Mouse (Mus musculus): ENCODE measurements at regions not wholly inside any gene's neighbourhood (a gene's known extent, or its start where the extent isn't known, plus 50 kb on each side); places are given as distances from the start of the nearest gene placed in this dataset.

- no peak for DNase-seq
These were observed 544.3 kb downstream of the Nfib start for GRCm38 (mm10) chr4:82161232-82161631.

DNA sequence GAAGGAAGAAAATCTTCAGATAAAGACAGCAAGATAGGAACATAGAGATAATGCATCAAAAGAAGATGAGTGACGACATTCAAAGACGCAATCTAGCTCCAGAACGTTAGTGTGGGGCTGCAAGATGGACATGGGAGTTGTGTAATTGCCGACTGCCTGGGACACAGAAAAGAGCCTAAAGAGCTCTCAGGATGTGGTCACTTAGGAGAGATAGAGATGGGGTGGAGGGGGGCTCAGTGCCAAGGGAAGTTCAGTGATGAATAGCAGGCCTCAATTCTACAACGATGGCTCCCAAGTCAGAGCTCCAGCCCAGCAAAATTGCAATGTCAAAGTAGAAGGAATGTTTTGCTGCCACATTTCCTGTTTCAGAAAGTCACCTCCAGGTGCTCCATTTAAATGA, 545.3 kb downstream of the Nfib start:
- DNase-seq: no peak

- no peak for DNase-seq
These were observed 549.8 kb downstream of the Nfib start for GRCm38 (mm10) chr4:82155642-82156320.

DNA sequence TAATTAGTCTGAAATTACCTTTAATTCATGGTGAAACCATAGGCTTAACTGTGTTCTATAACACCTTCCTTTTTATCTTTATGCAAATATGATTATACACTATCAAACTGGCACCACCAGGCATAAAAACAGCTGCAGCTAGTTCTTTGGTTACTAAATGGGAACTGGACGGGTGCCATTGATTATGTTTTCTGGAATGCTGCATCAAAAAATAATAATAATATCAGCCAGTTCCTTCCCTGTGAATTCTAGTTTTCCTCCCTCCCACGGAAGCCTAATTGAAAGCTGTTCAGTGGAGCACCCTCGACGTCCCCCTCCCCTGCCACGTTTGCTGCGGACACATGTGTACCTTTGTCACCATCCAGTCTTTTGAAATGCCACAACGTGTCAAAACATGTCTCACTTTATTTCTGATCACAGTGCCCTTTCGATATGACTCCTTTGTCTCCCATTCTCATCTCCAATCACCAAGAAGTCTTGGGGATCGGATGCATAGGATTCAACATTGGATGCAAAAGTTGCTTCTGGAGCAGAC, 551.5 kb downstream of the Nfib start:
- no peak for DNase-seq

DNA sequence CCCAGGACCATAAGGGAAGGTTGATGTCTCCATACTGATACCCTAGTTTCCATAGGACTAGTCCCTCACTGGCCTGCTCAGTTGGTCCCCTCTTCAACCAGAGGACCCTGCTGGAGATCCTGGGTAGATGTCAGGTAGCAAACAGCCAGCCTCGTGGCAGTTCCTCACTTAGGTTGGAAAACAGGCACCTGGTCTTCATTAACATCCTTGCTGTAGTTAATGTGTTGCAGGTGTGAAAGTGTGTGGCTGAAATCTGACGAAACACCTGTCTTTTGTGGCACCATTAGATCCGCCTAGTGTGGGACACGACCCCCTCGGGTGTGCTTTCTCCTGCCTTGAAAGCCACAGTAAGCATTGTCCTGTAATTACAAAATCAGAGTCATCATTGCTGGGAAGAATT, 551.9 kb downstream of the Nfib start:
- no peak for DNase-seq

GRCm38 (mm10) chr4:82149957-82150356, 555.6 kb downstream of the Nfib start:
- no peak for DNase-seq

DNA sequence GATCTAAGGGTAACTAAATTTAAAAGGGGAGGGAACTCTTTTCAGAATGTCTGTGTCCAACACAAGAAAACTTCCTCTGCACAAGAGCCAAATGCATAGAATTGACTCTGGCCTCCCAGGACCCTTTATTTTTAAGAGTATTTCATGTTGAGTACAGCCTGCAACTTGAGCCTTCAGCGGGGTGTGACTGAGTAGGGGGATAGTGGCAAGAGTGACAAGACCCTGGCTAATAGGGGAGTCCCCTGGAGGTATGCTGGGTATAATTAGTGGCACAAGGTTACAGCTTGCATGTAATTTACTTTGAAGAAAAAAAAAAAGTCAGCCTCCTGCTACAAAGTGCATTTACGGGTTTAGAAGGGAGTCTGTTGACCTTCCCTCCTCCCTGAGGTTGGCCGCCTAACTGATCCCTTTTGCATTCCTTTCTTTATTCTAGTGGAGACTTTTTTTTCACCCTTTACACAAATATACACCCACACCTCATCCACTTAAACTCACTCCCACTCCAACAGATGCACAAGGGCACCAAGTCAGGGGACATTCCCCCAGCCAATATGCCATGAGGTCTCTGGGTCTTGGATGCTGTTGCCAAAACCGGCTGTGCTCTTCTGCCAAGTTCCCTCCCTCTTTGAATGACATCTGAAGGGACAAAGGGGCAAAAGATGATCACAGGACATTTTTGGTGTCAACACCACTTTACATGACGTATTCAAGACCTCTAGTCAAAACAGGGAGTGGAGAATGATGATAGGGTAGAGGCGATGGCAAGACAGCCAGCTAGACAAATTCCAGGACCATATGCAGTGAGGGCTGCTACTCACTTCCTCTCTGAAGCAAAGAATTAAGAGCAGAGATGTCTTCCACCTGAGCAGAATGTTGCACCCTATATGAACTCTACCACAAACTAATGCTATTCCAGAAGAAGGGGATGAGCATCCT, 557.2 kb downstream of the Nfib start:
- no peak for DNase-seq

GRCm38 (mm10) chr4:82142391-82142790, 563.2 kb downstream of the Nfib start:
- no peak for DNase-seq

DNA sequence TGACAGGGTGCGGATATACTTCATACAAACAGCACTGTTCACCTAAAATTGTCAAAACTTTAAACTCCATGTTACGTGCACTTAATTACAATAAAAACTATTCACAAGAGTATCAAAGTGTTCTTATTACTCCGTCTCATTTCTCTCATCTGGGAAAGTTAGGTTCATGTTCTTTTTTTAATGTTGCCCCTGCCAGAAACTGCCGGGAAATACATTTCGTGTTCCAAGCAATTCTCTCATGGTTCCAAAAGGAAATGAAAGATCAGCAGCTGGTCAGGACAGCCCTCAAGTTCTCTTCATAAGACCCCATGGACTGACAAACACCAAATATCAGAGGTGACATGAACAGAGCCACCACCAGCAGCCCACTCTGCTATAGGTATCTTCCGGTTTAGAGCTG, 565.7 kb downstream of the Nfib start:
- DNase-seq: no peak

DNA sequence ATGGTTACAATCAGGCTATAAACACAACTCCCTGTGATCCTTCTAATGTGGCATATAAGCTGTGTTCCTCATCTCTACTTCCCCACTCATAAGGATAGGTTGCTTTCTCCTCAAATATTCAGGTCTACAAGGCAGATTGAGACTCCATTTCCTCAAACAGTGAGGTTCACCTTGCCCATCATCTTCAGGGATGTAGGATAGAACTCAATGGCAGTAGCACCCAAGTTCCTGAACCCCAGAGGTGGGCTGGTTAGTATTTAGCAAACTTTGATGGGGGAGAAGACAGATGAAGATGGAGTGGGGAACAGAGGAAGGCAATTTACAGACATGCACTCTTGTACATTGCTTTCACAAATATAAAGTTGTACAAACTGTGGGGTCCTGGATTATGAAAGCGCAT, 566.5 kb downstream of the Nfib start:
- no peak for DNase-seq

- no peak for DNase-seq
These were observed 572.7 kb downstream of the Nfib start for GRCm38 (mm10) chr4:82132851-82133250.

- DNase-seq: no peak
These were observed 573.2 kb downstream of the Nfib start for GRCm38 (mm10) chr4:82132326-82132725.

DNA sequence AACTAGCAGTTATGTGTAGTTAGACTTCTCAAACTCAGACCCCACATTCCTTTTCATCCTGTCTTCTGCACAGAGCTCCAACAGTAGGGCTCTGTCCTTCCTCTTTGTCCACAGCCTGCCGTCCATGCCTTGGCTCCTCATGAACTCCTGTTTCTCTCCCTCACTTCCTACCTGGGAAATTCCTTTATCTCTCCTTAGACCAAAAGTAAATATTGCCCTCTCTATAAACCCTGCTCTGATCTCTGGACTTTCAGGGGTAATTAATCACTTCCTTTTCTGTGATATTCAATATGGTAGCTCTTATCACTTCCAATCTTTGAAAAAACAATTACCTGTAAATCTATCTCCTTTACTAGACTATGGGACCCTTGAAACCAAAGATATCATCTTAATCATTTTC, 576.1 kb downstream of the Nfib start:
- DNase-seq: no peak

- no peak for DNase-seq
These were observed 581.8 kb downstream of the Nfib start for GRCm38 (mm10) chr4:82123733-82124132.

GRCm38 (mm10) chr4:82123101-82123500, 582.4 kb downstream of the Nfib start:
- no peak for DNase-seq

GRCm38 (mm10) chr4:82120796-82121195, 584.8 kb downstream of the Nfib start:
- DNase-seq: no peak

DNA sequence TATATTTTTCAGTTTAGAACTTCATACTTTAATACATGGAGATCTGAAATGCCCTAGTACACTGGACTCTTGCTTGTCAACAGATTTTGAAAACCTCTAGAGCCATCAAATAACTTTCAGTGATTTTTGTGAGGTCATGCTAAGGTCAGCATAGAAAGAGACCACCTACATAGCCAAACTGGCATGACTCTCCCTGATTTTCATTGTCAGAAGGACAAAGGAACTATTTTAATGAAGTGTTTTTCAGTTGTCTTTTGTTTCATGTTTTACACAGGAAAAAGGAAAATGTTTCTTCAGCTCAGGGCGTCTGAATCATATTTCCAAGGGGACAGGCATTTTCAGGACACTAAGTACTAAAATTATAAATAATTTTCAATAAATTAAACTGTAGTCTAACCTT, 585.2 kb downstream of the Nfib start:
- DNase-seq: no peak

GRCm38 (mm10) chr4:82101837-82102236, 603.7 kb downstream of the Nfib start:
- no peak for DNase-seq

- DNase-seq: no peak
These were observed 605.6 kb downstream of the Nfib start for GRCm38 (mm10) chr4:82099970-82100368.

GRCm38 (mm10) chr4:82098986-82099969, 606.3 kb downstream of the Nfib start:
- no peak for DNase-seq

DNA sequence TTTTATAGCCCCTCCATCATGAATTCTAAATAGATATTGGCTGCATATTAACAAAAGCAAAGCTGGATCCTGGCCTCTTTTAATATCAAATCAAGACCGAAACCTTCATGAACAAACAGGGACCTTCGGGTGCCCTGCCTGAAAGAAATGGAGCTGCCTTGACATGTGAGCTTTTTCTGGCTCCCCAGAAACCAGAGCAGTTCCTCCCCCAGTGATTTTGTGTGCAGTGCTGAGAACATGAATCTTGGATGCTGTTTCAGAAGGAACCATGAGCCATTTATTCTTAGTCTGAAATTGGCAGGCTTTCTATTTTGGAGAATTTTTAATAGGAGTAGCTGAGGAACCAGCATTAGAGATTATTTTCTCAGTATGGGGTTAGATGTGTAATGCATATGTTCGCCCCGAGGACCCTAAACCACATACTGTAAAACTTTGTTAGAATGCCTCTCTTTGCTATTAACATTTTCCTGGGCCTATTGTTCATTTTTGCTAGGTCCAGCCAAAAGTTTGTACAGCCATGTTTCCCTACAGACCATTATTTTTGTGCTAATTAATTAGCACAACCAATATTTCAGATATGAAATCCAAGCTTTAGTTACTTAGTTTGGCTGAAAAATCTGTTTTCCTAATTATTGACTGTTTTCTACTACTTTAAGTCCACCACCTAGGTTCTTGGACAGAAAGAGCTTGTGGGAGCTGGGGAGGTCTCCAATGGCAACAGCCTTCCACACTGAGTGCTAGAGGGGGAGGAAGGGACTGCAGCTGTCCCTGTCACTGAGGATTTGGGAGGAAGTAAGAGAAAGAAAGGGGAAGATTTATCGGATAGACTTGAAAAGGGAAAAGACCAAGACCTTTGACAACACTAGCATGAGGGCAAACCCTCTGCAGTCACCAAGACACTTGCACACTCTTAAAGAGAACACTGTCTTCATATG, 613.0 kb downstream of the Nfib start:
- peak; percentile 14 to 19 for DNase-seq

Measured in layer of hippocampus, postnatal 36 days (tissue).